Mouse (Mus musculus) lung, adult 2 months (tissue): ENCODE data around the gene Olfr805. TPM values are rescaled to one million over a fixed set of nuclear protein-coding genes. Genes with fewer than 3 reads are reported as not detected.

Source experiments
- DNase-seq: peaks from one replicate; pipeline ENCODE4 v3.0.0; 2022
- H3K4me1 ChIP-seq: fragments of 200-500 bp; 2 replicates; pipeline ENCODE4 v1.6.1; 2011; ENCODE audit warnings: low read length; ENCODE audit not compliant: control insufficient read depth, insufficient read depth
- H3K4me3 ChIP-seq: fragments of 200-500 bp; replicated peaks from 2 replicates; pipeline ENCODE3; 2011; ENCODE audit warnings: low read depth, mild to moderate bottlenecking, control low read depth, low read length; ENCODE audit errors: extremely low read depth
- CTCF ChIP-seq: fragments of 200-500 bp; IDR thresholded peaks from 2 replicates; pipeline ENCODE4 v1.5.1; 2011; ENCODE audit warnings: mild to moderate bottlenecking, low read length, control low read depth; ENCODE audit not compliant: insufficient read depth
- POLR2A ChIP-seq: fragments of 200-500 bp; IDR thresholded peaks from 2 replicates; pipeline ENCODE4 v1.6.1; 2011; ENCODE audit warnings: low read depth, mild to moderate bottlenecking, control low read depth, low read length, borderline replicate concordance; ENCODE audit errors: extremely low read depth
- WGBS: fragments of 180-500 bp; shearing (Covaris S2); methylation state at CpG from one replicate; pipeline ENCODE4 v1.1.7; 2018; 5-methylcytosine and 5-hydroxymethylcytosine counted together
- polyA plus RNA-seq: library from polyadenylated mRNA; depleted of rRNA; stranded (reverse); fragments of >200 nt; gene quantifications from 2 replicates; pipeline ENCODE4 v1.2.3, GENCODE M21; 2012; rRNA removed

Olfr805 gene
- not detected in 2 replicates for polyA plus RNA-seq

- TF ChIP-seq CTCF (no peak), POLR2A (no peak)
- no peak for DNase-seq
- Histone ChIP-seq H3K4me3 (no peak within 1 kb of the TSS), H3K4me1 (no peaks in the 10 kb centered on the region)
- 95% methylated on average over 2 of the region's 2 CpGs for WGBS
Observed at GRCm38 (mm10) chr10:129729275-129729674, at the start of gene Olfr805. Olfr805 (minus strand) TSS chr10:129729375.

DNA sequence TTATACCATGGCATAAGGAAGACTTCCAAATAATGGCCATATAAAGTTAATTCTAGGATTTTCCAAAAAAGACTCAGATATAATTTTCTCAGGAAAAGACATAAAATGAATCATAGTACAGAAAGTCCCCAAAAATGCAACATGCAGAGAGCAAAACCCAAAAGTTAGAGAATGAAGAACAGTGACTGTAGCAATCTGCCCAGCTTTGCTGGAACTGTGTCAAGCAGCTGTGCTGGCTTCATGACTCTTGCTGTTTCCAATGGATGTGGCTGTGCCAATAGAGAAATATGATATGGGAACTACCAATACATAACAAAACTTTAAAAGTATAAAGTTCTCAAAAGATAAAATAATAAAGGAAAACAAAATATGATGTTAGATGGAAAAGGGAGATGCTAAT, 48.9 kb upstream of the Olfr805 start:
- Histone ChIP-seq H3K4me3 (no peak overlapping the region), H3K4me1 (no peaks in the 10 kb centered on the region)
- TF ChIP-seq POLR2A: no peak
- TF ChIP-seq CTCF: no peak
- DNase-seq: no peak

DNA sequence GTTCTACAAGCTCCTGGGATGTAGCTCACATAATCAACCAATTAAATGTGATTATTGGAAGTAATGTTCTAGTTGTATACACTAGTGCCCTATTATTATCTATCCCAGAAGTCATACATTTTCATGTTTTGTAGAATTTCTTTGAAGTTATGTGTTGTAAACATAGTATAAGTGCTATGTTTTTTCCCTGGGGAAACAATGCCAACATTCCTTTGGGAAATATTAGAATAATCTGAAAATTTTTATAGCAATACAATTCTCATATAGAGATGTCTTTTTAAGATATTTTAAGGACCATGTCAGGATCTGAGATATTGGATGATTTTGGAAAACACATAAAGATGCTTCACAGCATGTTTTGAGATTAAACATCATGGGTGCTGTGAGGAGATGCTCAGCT, 45.2 kb upstream of the Olfr805 start, which contains the start of gene Olfr809:
Olfr809 (plus strand) TSS at position 301 of the 400 bp plus-strand sequence.
- TF ChIP-seq CTCF (no peak), POLR2A (no peak)
- DNase-seq: no peak
- H3K4me1 ChIP-seq: no peaks in the 10 kb centered on the region
- no peak within 1 kb of the TSS for H3K4me3 ChIP-seq

- no peak for TF ChIP-seq POLR2A
- TF ChIP-seq CTCF: no peak
- Histone ChIP-seq H3K4me1 (no peaks in the 10 kb centered on the region), H3K4me3 (no peak within 1 kb of the TSS)
- DNase-seq: no peak
- WGBS: 88% methylated on average over 1 of the region's 1 CpGs
Observed at GRCm38 (mm10) chr10:129765182-129765581, 36.0 kb upstream of the Olfr805 start, which contains the start of gene Olfr808. Olfr808 (plus strand) TSS chr10:129765482.

- no peak for DNase-seq
Observed at GRCm38 (mm10) chr10:129757693-129758092, 28.5 kb upstream of the Olfr805 start, which contains the start of gene Olfr807. Olfr807 (minus strand) TSS chr10:129757793.

GRCm38 (mm10) chr10:129741821-129742220, 12.6 kb upstream of the Olfr805 start, which contains the start of gene Olfr806:
Olfr806 (minus strand) TSS chr10:129741921.
- Histone ChIP-seq H3K4me1 (no peaks in the 10 kb centered on the region), H3K4me3 (no peak within 1 kb of the TSS)
- no peak for DNase-seq
- TF ChIP-seq POLR2A (no peak), CTCF (no peak)

More at GRCm38 (mm10) chr10:129757693-129758092, 28.5 kb upstream of the Olfr805 start, which contains the start of gene Olfr807:
- TF ChIP-seq POLR2A (no peak), CTCF (no peak)
- 70% methylated on average over 1 of the region's 1 CpGs for WGBS
- Histone ChIP-seq H3K4me3 (no peak within 1 kb of the TSS), H3K4me1 (no peaks in the 10 kb centered on the region)

GRCm38 (mm10) chr10:129702910-129703309, 26.3 kb downstream of the Olfr805 start, which contains the start of gene Olfr804:
Olfr804 (plus strand) TSS chr10:129703210.
- Histone ChIP-seq H3K4me3 (no peak within 1 kb of the TSS), H3K4me1 (no peaks in the 10 kb centered on the region)
- TF ChIP-seq POLR2A (no peak), CTCF (no peak)
- DNase-seq: no peak

DNA sequence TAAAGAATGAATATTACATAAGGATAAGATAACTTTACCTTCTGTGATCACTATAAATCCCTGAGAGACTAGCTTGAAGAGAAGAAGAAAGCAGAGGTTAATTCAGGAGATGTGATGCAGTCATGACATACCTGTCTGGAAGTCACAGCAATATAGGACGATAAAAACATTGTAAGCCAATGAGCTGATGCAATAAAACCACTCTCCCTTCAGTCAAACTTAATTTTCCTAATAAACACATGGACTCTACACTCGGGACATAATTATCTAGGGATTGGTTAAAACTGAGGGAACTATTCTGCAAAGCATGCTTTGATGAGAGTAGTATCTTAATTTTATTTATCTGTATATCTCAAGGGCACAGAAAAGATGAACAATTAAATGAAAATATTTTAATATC, 35.0 kb downstream of the Olfr805 start, which contains the start of gene Olfr803:
Olfr803 (minus strand) TSS at position 101 of the 400 bp plus-strand sequence.
- no peak for DNase-seq
- Histone ChIP-seq H3K4me3 (no peak within 1 kb of the TSS), H3K4me1 (no peaks in the 10 kb centered on the region)
- WGBS: 61% methylated on average over 2 of the region's 2 CpGs
- TF ChIP-seq POLR2A: no peak
- no peak for TF ChIP-seq CTCF

- DNase-seq: no peak
- TF ChIP-seq POLR2A (no peak), CTCF (no peak)
- WGBS: 41% methylated on average over 1 of the region's 1 CpGs
- H3K4me3 ChIP-seq: no peak within 1 kb of the TSS
- H3K4me1 ChIP-seq: no peaks in the 10 kb centered on the region
Observed at GRCm38 (mm10) chr10:129688069-129688468, 41.1 kb downstream of the Olfr805 start, which contains the start of gene Olfr802. Olfr802 (minus strand) TSS chr10:129688169.

DNA sequence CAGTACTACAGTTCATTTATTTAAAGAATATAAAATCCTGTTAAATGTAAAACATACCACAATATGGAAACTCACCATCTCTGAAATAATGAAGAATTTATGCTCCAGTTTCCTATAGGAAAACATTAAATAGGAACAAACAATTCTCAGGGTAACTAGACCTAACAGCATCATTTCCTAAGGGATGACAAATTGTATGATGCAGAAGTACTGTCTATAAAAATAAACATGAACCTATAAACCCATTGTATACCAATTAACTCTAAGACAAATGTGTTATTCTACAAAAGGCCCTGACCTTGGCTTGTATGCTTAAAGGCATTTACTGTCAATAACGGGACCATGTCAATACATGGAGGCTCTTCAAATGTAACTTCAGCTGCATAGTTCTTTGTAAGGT, 55.4 kb downstream of the Olfr805 start, which contains the start of gene Olfr801:
Olfr801 (minus strand) TSS at position 101 of the 400 bp plus-strand sequence.
- TF ChIP-seq CTCF: no peak
- no peak for TF ChIP-seq POLR2A
- WGBS: 59% methylated on average over 1 of the region's 1 CpGs
- Histone ChIP-seq H3K4me3 (no peak within 1 kb of the TSS), H3K4me1 (no peaks in the 10 kb centered on the region)
- no peak for DNase-seq

Other genes starting within 250 kb of the Olfr805 start
- gene Olfr789, start 244.6 kb downstream of the Olfr805 start, polyA plus RNA-seq: not detected in 2 replicates
- not detected in 2 replicates for gene Olfr790, start 230.9 kb downstream of the Olfr805 start, polyA plus RNA-seq
- not detected in 2 replicates for gene Olfr791, start 207.6 kb downstream of the Olfr805 start, polyA plus RNA-seq
- not detected in 2 replicates for gene Olfr792, start 190.2 kb downstream of the Olfr805 start, polyA plus RNA-seq
- not detected in 2 replicates for gene Olfr794, start 161.7 kb downstream of the Olfr805 start, polyA plus RNA-seq
- gene Olfr796, start 116.8 kb downstream of the Olfr805 start, polyA plus RNA-seq: not detected in 2 replicates
- gene Olfr798, start 101.4 kb downstream of the Olfr805 start, polyA plus RNA-seq: not detected in 2 replicates
- not detected in 2 replicates for gene Olfr799, start 91.9 kb downstream of the Olfr805 start, polyA plus RNA-seq
- not detected in 2 replicates for gene Olfr800, start 71.7 kb downstream of the Olfr805 start, polyA plus RNA-seq
- not detected in 2 replicates for gene Olfr801, start 55.5 kb downstream of the Olfr805 start, polyA plus RNA-seq
- not detected in 2 replicates for gene Olfr802, start 41.2 kb downstream of the Olfr805 start, polyA plus RNA-seq
- gene Olfr803, start 35.1 kb downstream of the Olfr805 start, polyA plus RNA-seq: not detected in 2 replicates
- not detected in 2 replicates for gene Olfr804, start 26.2 kb downstream of the Olfr805 start, polyA plus RNA-seq
- gene Olfr806, start 12.5 kb upstream of the Olfr805 start, polyA plus RNA-seq: not detected in 2 replicates
- gene Olfr807, start 28.4 kb upstream of the Olfr805 start, polyA plus RNA-seq: not detected in 2 replicates
- not detected in 2 replicates for gene Olfr808, start 36.1 kb upstream of the Olfr805 start, polyA plus RNA-seq
- not detected in 2 replicates for gene Olfr809, start 45.3 kb upstream of the Olfr805 start, polyA plus RNA-seq
- not detected in 2 replicates for gene Olfr810, start 65.5 kb upstream of the Olfr805 start, polyA plus RNA-seq
- not detected in 2 replicates for gene Olfr811, start 75.0 kb upstream of the Olfr805 start, polyA plus RNA-seq
- not detected in 2 replicates for gene Olfr812, start 116.7 kb upstream of the Olfr805 start, polyA plus RNA-seq
- gene Olfr813, start 126.0 kb upstream of the Olfr805 start, polyA plus RNA-seq: not detected in 2 replicates
- gene Olfr814, start 150.5 kb upstream of the Olfr805 start, polyA plus RNA-seq: not detected in 2 replicates
- gene Olfr815, start 176.5 kb upstream of the Olfr805 start, polyA plus RNA-seq: not detected in 2 replicates
- gene Olfr816, start 186.2 kb upstream of the Olfr805 start, polyA plus RNA-seq: not detected in 2 replicates
- gene Olfr818, start 219.7 kb upstream of the Olfr805 start, polyA plus RNA-seq: not detected in 2 replicates
- not detected in 2 replicates for gene Olfr819, start 237.9 kb upstream of the Olfr805 start, polyA plus RNA-seq
- gene Olfr247, start 246.8 kb upstream of the Olfr805 start, polyA plus RNA-seq: not detected in 2 replicates